Mouse (Mus musculus) myocyte (in vitro differentiated cells): Measurements from ENCODE around the gene Lyrm4. TPM values are rescaled to one million over a fixed set of nuclear protein-coding genes. Genes with fewer than 3 reads are reported as not detected.

Source experiments
- H3K27me3 ChIP-seq: one replicate; pipeline ENCODE4 v1.6.1; 2011; ENCODE audit not compliant: control insufficient read depth, insufficient read depth, insufficient read length
- H3K36me3 ChIP-seq: one replicate; pipeline ENCODE4 v1.6.1; 2011; ENCODE audit not compliant: control insufficient read depth, insufficient read depth
- H3K4me2 ChIP-seq: one replicate; pipeline ENCODE4 v1.6.1; 2011; ENCODE audit warnings: low read depth, control low read depth
- H3K4me3 ChIP-seq: one replicate; pipeline ENCODE4 v1.5.1; 2011; ENCODE audit warnings: mild to moderate bottlenecking, control low read depth, moderate library complexity
- H3K79me2 ChIP-seq: one replicate; pipeline ENCODE4 v1.6.1; 2011; ENCODE audit not compliant: control insufficient read depth, insufficient read depth
- H3ac ChIP-seq: one replicate; pipeline ENCODE4 v1.6.1; 2011; ENCODE audit not compliant: control insufficient read depth, insufficient read length
- CEBPB ChIP-seq: IDR thresholded peaks from 2 replicates; pipeline ENCODE4 v1.6.1; 2011; ENCODE audit warnings: mild to moderate bottlenecking, moderate library complexity; ENCODE audit not compliant: poor library complexity, insufficient read depth, severe bottlenecking
- E2F4 ChIP-seq: IDR thresholded peaks from one replicate; pipeline ENCODE4 v1.6.1; 2011; ENCODE audit warnings: mild to moderate bottlenecking, control low read depth, moderate library complexity; ENCODE audit not compliant: insufficient read depth
- MAX ChIP-seq: IDR thresholded peaks from one replicate; pipeline ENCODE4 v1.6.1; 2011; ENCODE audit warnings: low read depth, mild to moderate bottlenecking, control low read depth
- MYOD1 ChIP-seq, 3 experiments: IDR thresholded peaks; one replicate each; pipeline ENCODE4 v1.6.1; 2011; ENCODE audit warnings: control low read depth in 2 of 3, low read depth in 2 of 3, mild to moderate bottlenecking in 2 of 3, moderate library complexity in 1 of 3; ENCODE audit not compliant: insufficient read length in 2 of 3, control insufficient read depth in 1 of 3
- MYOG ChIP-seq, 3 experiments: IDR thresholded peaks; one replicate each; pipeline ENCODE4 v1.6.1; 2011; ENCODE audit warnings: control low read depth in 2 of 3, low read depth in 2 of 3, mild to moderate bottlenecking in 2 of 3; ENCODE audit not compliant: insufficient read length in 2 of 3, control insufficient read depth in 1 of 3, insufficient read depth in 1 of 3
- POLR2A ChIP-seq: IDR thresholded peaks from one replicate; pipeline ENCODE4 v1.6.1; 2011; ENCODE audit warnings: low read depth, mild to moderate bottlenecking, control low read depth, moderate library complexity; ENCODE audit not compliant: insufficient read length
- POLR2AphosphoS2 ChIP-seq: IDR thresholded peaks from one replicate; pipeline ENCODE4 v1.6.1; 2011; ENCODE audit warnings: low read depth, control low read depth; ENCODE audit not compliant: insufficient read length
- REST ChIP-seq: IDR thresholded peaks from one replicate; pipeline ENCODE4 v1.6.1; 2011; ENCODE audit warnings: mild to moderate bottlenecking, control low read depth, moderate library complexity; ENCODE audit not compliant: insufficient read depth, insufficient read length
- SRF ChIP-seq: IDR thresholded peaks from one replicate; pipeline ENCODE4 v1.6.1; 2011; ENCODE audit warnings: low read depth; ENCODE audit not compliant: control insufficient read depth, insufficient read length
- TCF12 ChIP-seq: IDR thresholded peaks from one replicate; pipeline ENCODE4 v1.6.1; 2011; ENCODE audit warnings: mild to moderate bottlenecking, control low read depth; ENCODE audit not compliant: poor library complexity, insufficient read depth, severe bottlenecking
- TCF3 ChIP-seq: IDR thresholded peaks from one replicate; pipeline ENCODE4 v1.6.1; 2011; ENCODE audit warnings: low read depth, control low read depth; ENCODE audit not compliant: insufficient read length
- USF1 ChIP-seq: IDR thresholded peaks from one replicate; pipeline ENCODE4 v1.6.1; 2011; ENCODE audit warnings: low read depth, mild to moderate bottlenecking, control low read depth, moderate library complexity
- polyA plus RNA-seq: library from polyadenylated mRNA; unstranded; fragments of >200 nt; fragmentation: generic; extraction: Trizol; gene quantifications from one replicate; pipeline ENCODE4 v1.2.1, GENCODE M21; 2012; ENCODE audit warnings: missing spikeins

The Lyrm4 gene
- polyA plus RNA-seq, 1 experiment = 11.3 TPM

- no peaks in the 10 kb centered on the region for H3K27me3 ChIP-seq
- H3ac ChIP-seq = no peak overlapping the region
- no peak overlapping the region for H3K4me2 ChIP-seq
- no peak overlapping the region for H3K4me3 ChIP-seq
- peaks cover 12% of the 10 kb centered on the region for H3K79me2 ChIP-seq
- no peaks in the 10 kb centered on the region for H3K36me3 ChIP-seq
- TF ChIP-seq POLR2A = no peak
- no peak for TF ChIP-seq CEBPB
- TF ChIP-seq E2F4 = no peak
- no peak for TF ChIP-seq MYOD1 (IDR thresholded peaks at IDR 0.05; ENCODE audit: control insufficient read depth in 1 of 3, insufficient read length in 2 of 3, low read depth in 2 of 3)
- TF ChIP-seq TCF12 = no peak
- no peak for TF ChIP-seq REST
- TF ChIP-seq SRF = no peak
- no peak for TF ChIP-seq MAX
- TF ChIP-seq TCF3 = no peak
- no peak for TF ChIP-seq MYOG (IDR thresholded peaks at IDR 0.05; ENCODE audit: control insufficient read depth in 1 of 3, insufficient read depth in 1 of 3, insufficient read length in 2 of 3, low read depth in 2 of 3)
- TF ChIP-seq USF1 = no peak
- no peak for TF ChIP-seq POLR2AphosphoS2
Measured at GRCm38 (mm10) chr13:36119684-36120083, 2.4 kb upstream of the Lyrm4 start.

- TF ChIP-seq TCF12 (no peak), TCF3 (no peak), MYOD1 (IDR thresholded peaks at IDR 0.05; ENCODE audit: control insufficient read depth in 1 of 3, insufficient read length in 2 of 3, low read depth in 2 of 3) (no peak), POLR2AphosphoS2 (no peak), REST (no peak), E2F4 (no peak), POLR2A (no peak), MAX (no peak), SRF (no peak), MYOG (IDR thresholded peaks at IDR 0.05; ENCODE audit: control insufficient read depth in 1 of 3, insufficient read depth in 1 of 3, insufficient read length in 2 of 3, low read depth in 2 of 3) (no peak), USF1 (no peak), CEBPB (no peak)
- Histone ChIP-seq H3K36me3 (no peaks in the 10 kb centered on the region), H3K4me3 (peak overlapping the region; percentile 54), H3K27me3 (no peaks in the 10 kb centered on the region), H3ac (peak overlapping the region; percentile 56), H3K79me2 (peaks cover 12% of the 10 kb centered on the region), H3K4me2 (peak overlapping the region; percentile 91)
Measured at GRCm38 (mm10) chr13:36116520-36117142, 695 bp downstream of the Lyrm4 start.

- no peak overlapping the region for H3K4me3 ChIP-seq
- no peak overlapping the region for H3K4me2 ChIP-seq
- TF ChIP-seq E2F4 (no peak), TCF3 (no peak), MAX (no peak), TCF12 (no peak), SRF (no peak), MYOG (IDR thresholded peaks at IDR 0.05; ENCODE audit: control insufficient read depth in 1 of 3, insufficient read depth in 1 of 3, insufficient read length in 2 of 3, low read depth in 2 of 3) (no peak), POLR2A (no peak), CEBPB (no peak), MYOD1 (IDR thresholded peaks at IDR 0.05; ENCODE audit: control insufficient read depth in 1 of 3, insufficient read length in 2 of 3, low read depth in 2 of 3) (no peak), POLR2AphosphoS2 (no peak), USF1 (no peak), REST (no peak)
- no peak overlapping the region for H3ac ChIP-seq
- H3K27me3 ChIP-seq = no peaks in the 10 kb centered on the region
- no peaks in the 10 kb centered on the region for H3K36me3 ChIP-seq
- H3K79me2 ChIP-seq = no peaks in the 10 kb centered on the region
Measured at GRCm38 (mm10) chr13:36113181-36113580, 4.1 kb downstream of the Lyrm4 start.

GRCm38 (mm10) chr13:36111331-36111730, 6.0 kb downstream of the Lyrm4 start:
- no peak overlapping the region for H3K4me3 ChIP-seq
- TF ChIP-seq MYOD1 (IDR thresholded peaks at IDR 0.05; ENCODE audit: control insufficient read depth in 1 of 3, insufficient read length in 2 of 3, low read depth in 2 of 3) = no peak
- no peak for TF ChIP-seq MAX
- no peak for TF ChIP-seq USF1
- no peak for TF ChIP-seq POLR2A
- no peak for TF ChIP-seq TCF3
- no peak for TF ChIP-seq E2F4
- no peak for TF ChIP-seq POLR2AphosphoS2
- TF ChIP-seq REST = no peak
- TF ChIP-seq TCF12 = no peak
- TF ChIP-seq MYOG (IDR thresholded peaks at IDR 0.05; ENCODE audit: control insufficient read depth in 1 of 3, insufficient read depth in 1 of 3, insufficient read length in 2 of 3, low read depth in 2 of 3) = no peak
- no peak for TF ChIP-seq CEBPB
- TF ChIP-seq SRF = no peak
- H3K27me3 ChIP-seq = no peaks in the 10 kb centered on the region
- no peaks in the 10 kb centered on the region for H3K36me3 ChIP-seq
- H3ac ChIP-seq = no peak overlapping the region
- no peaks in the 10 kb centered on the region for H3K79me2 ChIP-seq
- H3K4me2 ChIP-seq = no peak overlapping the region
